Mouse (Mus musculus) midbrain, embryonic 14.5 days (tissue): Measurements from ENCODE around the gene Slc25a25. TPM values are rescaled to one million over a fixed set of nuclear protein-coding genes. Genes with fewer than 3 reads are reported as not detected.

Source experiments
- ATAC-seq: fragments of 200-750 bp; cut with Nextera tagmentation; 2 replicates; pipeline ENCODE4 v1.8.0; 2017; ENCODE audit warnings: moderate number of reproducible peaks, moderate library complexity; ENCODE audit not compliant: low FRiP score, low TSS enrichment
- DNase-seq: peaks from one replicate; pipeline ENCODE4 v3.0.0-alpha.2; 2015
- H3K27ac ChIP-seq: fragments of 300-500 bp; sonication (generic); replicated peaks from 2 replicates; pipeline ENCODE4 v1.5.1; 2014; ENCODE audit warnings: mild to moderate bottlenecking, low read depth, low read length, moderate library complexity
- H3K27me3 ChIP-seq: fragments of 300-500 bp; sonication (generic); 2 replicates; pipeline ENCODE4 v1.6.1; 2014; ENCODE audit warnings: low read length, control low read depth, mixed read lengths; ENCODE audit not compliant: control insufficient read depth, insufficient read depth
- H3K36me3 ChIP-seq: fragments of 300-500 bp; sonication (generic); 2 replicates; pipeline ENCODE4 v1.6.1; 2014; ENCODE audit warnings: low read length, control low read depth; ENCODE audit not compliant: control insufficient read depth, insufficient read depth
- H3K4me1 ChIP-seq: fragments of 300-500 bp; sonication (generic); 2 replicates; pipeline ENCODE4 v1.6.1; 2014; ENCODE audit warnings: mild to moderate bottlenecking, antibody characterized with exemption, low read length, control low read depth; ENCODE audit not compliant: control insufficient read depth, insufficient read depth
- H3K4me2 ChIP-seq: fragments of 300-500 bp; sonication (generic); 2 replicates; pipeline ENCODE4 v1.6.1; 2014; ENCODE audit warnings: mild to moderate bottlenecking, low read length, moderate library complexity
- H3K4me3 ChIP-seq: fragments of 300-500 bp; sonication (generic); replicated peaks from 2 replicates; pipeline ENCODE4 v1.5.1; 2014; ENCODE audit warnings: low read depth, low read length
- H3K9ac ChIP-seq: fragments of 300-500 bp; sonication (generic); replicated peaks from 2 replicates; pipeline ENCODE4 v1.6.1; 2014; ENCODE audit warnings: mild to moderate bottlenecking, low read length, moderate library complexity
- H3K9me3 ChIP-seq: fragments of 300-500 bp; sonication (generic); 2 replicates; pipeline ENCODE4 v1.6.1; 2016; ENCODE audit warnings: low read length, control low read depth, mixed read lengths; ENCODE audit not compliant: control insufficient read depth
- WGBS: fragments of 180-500 bp; shearing (Covaris S2); extraction: QIAGEN DNeasy Blood & Tissue Kit; methylation state at CpG from one replicate; pipeline ENCODE4 v1.1.7; 2014; 5-methylcytosine and 5-hydroxymethylcytosine counted together
- polyA plus RNA-seq: library from polyadenylated mRNA; unstranded; fragments of >200 nt; fragmentation: Nextera tagmentation; extraction: Ambion mirVana; gene quantifications from 2 replicates; pipeline ENCODE4 v1.2.1, GENCODE M21; 2014

Slc25a25 gene
- polyA plus RNA-seq, 1 experiment from 2014 or later, result 41.5 TPM

- Histone ChIP-seq H3K4me3 (no peak overlapping the region), H3K27me3 (no peaks in the 10 kb centered on the region), H3K27ac (no peak overlapping the region), H3K4me2 (no peak overlapping the region), H3K4me1 (peaks cover 5% of the 10 kb centered on the region; the same call in 1 of the 2 replicates), H3K9ac (no peak overlapping the region), H3K36me3 (no peaks in the 10 kb centered on the region), H3K9me3 (no peaks in the 10 kb centered on the region)
- ATAC-seq (no peak), DNase-seq (no peak)
- 77% methylated on average over 8 of the region's 8 CpGs for WGBS
These were observed 60.4 kb downstream of the Slc25a25 start for GRCm38 (mm10) chr2:32390871-32391270.

- no peak overlapping the region for H3K9ac ChIP-seq
- no peak overlapping the region for H3K4me3 ChIP-seq
- no peak for ATAC-seq
- H3K36me3 ChIP-seq, result no peaks in the 10 kb centered on the region
- WGBS, result 72% methylated on average over 2 of the region's 2 CpGs
- H3K27ac ChIP-seq, result no peak overlapping the region
- no peaks in the 10 kb centered on the region for H3K9me3 ChIP-seq
- no peak overlapping the region for H3K4me2 ChIP-seq
- no peaks in the 10 kb centered on the region for H3K27me3 ChIP-seq
- DNase-seq, result no peak
- no peaks in the 10 kb centered on the region for H3K4me1 ChIP-seq
These were observed 62.1 kb downstream of the Slc25a25 start for GRCm38 (mm10) chr2:32389157-32389556.

GRCm38 (mm10) chr2:32387706-32388490 is 63.3 kb downstream of the Slc25a25 start, which contains the start of gene Lcn2:
Gene Lcn2, minus strand, starts transcription at chr2:32388252.
- no peak for DNase-seq
- ATAC-seq, result no peak
- 70% methylated on average over 5 of the region's 5 CpGs for WGBS
- H3K9me3 ChIP-seq, result no peaks in the 10 kb centered on the region
- no peaks in the 10 kb centered on the region for H3K36me3 ChIP-seq
- no peak within 1 kb of the TSS for H3K9ac ChIP-seq
- no peak within 1 kb of the TSS for H3K27ac ChIP-seq
- no peak within 1 kb of the TSS for H3K4me3 ChIP-seq
- H3K4me2 ChIP-seq, result no peak within 1 kb of the TSS
- no peaks in the 10 kb centered on the region for H3K27me3 ChIP-seq
- no peaks in the 10 kb centered on the region for H3K4me1 ChIP-seq

GRCm38 (mm10) chr2:32382689-32383088 is 68.6 kb downstream of the Slc25a25 start:
- Histone ChIP-seq H3K9ac (no peak overlapping the region), H3K4me3 (no peak overlapping the region), H3K36me3 (peaks cover 24% of the 10 kb centered on the region), H3K27ac (no peak overlapping the region), H3K4me2 (no peak overlapping the region; the same call in 1 of the 2 replicates), H3K9me3 (no peaks in the 10 kb centered on the region), H3K4me1 (no peaks in the 10 kb centered on the region), H3K27me3 (no peaks in the 10 kb centered on the region)
- DNase-seq (no peak), ATAC-seq (no peak)
- WGBS, result 85% methylated on average over 2 of the region's 2 CpGs

GRCm38 (mm10) chr2:32381775-32382223 is 69.4 kb downstream of the Slc25a25 start, which contains the start of gene 1110008P14Rik:
Gene 1110008P14Rik, minus strand, starts transcription at chr2:32381938.
- Histone ChIP-seq H3K4me3 (peak within 1 kb of the TSS; percentile 67), H3K9ac (peak within 1 kb of the TSS; percentile 62), H3K27me3 (no peaks in the 10 kb centered on the region), H3K4me2 (peak within 1 kb of the TSS; percentile 96), H3K27ac (no peak within 1 kb of the TSS; the same call in 1 of the 2 replicates), H3K36me3 (peaks cover 33% of the 10 kb centered on the region), H3K9me3 (no peaks in the 10 kb centered on the region), H3K4me1 (no peaks in the 10 kb centered on the region)
- DNase-seq, result peak; percentile 93
- WGBS, result under 1% methylated on average over 47 of the region's 47 CpGs
- ATAC-seq, result peak; percentile 89

GRCm38 (mm10) chr2:32381141-32381774 is 70.0 kb downstream of the Slc25a25 start:
- under 1% methylated on average over 27 of the region's 27 CpGs for WGBS
- H3K4me1 ChIP-seq, result no peaks in the 10 kb centered on the region

GRCm38 (mm10) chr2:32380001-32380500 is 71.2 kb downstream of the Slc25a25 start:
- no peak for DNase-seq
- Histone ChIP-seq H3K9me3 (no peaks in the 10 kb centered on the region), H3K9ac (no peak overlapping the region), H3K4me3 (no peak overlapping the region), H3K27me3 (no peaks in the 10 kb centered on the region), H3K36me3 (peaks cover 50% of the 10 kb centered on the region), H3K4me1 (no peaks in the 10 kb centered on the region), H3K27ac (no peak overlapping the region), H3K4me2 (no peak overlapping the region)
- WGBS, result 90% methylated on average over 7 of the region's 7 CpGs
- ATAC-seq, result no peak

More at GRCm38 (mm10) chr2:32381141-32381774, 70.0 kb downstream of the Slc25a25 start:
- ATAC-seq (peak; percentile 43), DNase-seq (peak; percentile 66)
- peak overlapping the region; percentile 67 for H3K4me3 ChIP-seq
- H3K27me3 ChIP-seq, result no peaks in the 10 kb centered on the region
- H3K36me3 ChIP-seq, result peaks cover 38% of the 10 kb centered on the region
- peak overlapping the region; percentile 96 for H3K4me2 ChIP-seq
- H3K27ac ChIP-seq, result no peak overlapping the region
- H3K9me3 ChIP-seq, result no peaks in the 10 kb centered on the region
- H3K9ac ChIP-seq, result peak overlapping the region; percentile 62

- Histone ChIP-seq H3K27ac (no peak overlapping the region), H3K27me3 (no peaks in the 10 kb centered on the region), H3K9ac (no peak overlapping the region), H3K36me3 (peaks cover 74% of the 10 kb centered on the region), H3K4me1 (no peaks in the 10 kb centered on the region), H3K4me3 (no peak overlapping the region), H3K9me3 (no peaks in the 10 kb centered on the region), H3K4me2 (no peak overlapping the region)
- 96% methylated on average over 10 of the region's 10 CpGs for WGBS
- no peak for DNase-seq
- ATAC-seq, result no peak
These were observed 74.3 kb downstream of the Slc25a25 start for GRCm38 (mm10) chr2:32376963-32377362.
